Mouse (Mus musculus) stomach, postnatal 0 days (tissue): Measurements from ENCODE around the gene Dgcr8.

Experiments used
- CTCF ChIP-seq: IDR thresholded peaks from 2 replicates; pipeline ENCODE4 v1.5.1; 2016; ENCODE audit warnings: antibody characterized with exemption, low read depth, mild to moderate bottlenecking, moderate library complexity
- EP300 ChIP-seq: optimal IDR thresholded peaks from 2 replicates; pipeline ENCODE3; 2016; ENCODE audit warnings: antibody characterized with exemption

DNA sequence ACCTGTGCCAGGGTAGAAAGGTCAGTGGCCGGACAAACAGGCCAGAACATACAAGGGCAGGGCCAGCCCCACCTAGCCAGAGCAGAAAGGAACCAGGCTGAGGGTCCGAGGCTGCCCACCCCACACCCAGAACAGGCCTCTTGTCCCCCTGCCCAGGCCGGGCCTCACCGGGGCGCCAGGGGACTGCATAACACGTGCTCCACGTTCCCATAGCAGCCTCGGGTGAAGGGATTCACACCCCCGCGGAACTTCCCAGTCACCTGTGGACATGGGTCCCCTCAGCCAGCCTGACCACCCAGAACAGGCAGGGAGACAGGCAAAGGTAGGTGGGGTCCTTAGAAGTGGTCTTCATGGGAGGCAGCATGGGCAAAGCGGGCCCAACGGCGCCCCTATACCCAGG, 61.9 kb downstream of the Dgcr8 start:
- TF ChIP-seq CTCF (no peak), EP300 (no peak)
